Comparison of ENCODE assay signal across 30 mouse cellular contexts in the genomic region with DNA sequence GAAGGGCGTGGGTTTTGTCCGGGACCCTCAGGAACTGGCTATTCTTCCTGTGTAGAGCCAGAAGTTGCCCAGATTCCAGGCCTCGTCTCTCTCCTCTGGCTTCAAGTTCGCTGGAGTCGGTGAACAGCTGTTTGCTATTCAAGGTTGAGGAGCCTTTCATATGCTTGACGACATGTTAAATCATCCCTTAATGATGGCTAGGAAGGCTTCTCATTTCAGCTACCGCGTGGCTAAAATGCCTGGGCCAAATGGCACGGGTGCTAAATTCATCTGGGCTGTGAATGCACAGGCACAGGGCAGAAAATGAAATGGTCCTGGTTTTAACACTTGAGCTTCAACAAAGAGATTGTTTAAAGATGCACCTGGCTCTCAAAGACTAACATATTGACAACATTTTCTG.
DNase-seq lines count a peak whose midpoint lies in the region; ATAC-seq and TF ChIP-seq lines count a peak whose summit lies in the region.
"Had no signal": no experiment of that assay in that cellular context is flagged by ENCODE, and none has a peak within 500 bp of the region (broad histone marks: within the 10 kb centered on the region; RNA-seq: fewer than 3 reads in every experiment).

No protein-coding gene starts in this region.

- H3K27me3 ChIP-seq in hindbrain, postnatal 0 days (ENCODE audit: insufficient read depth, low read length) = no peaks in the 10 kb centered on the region
- no peaks in the 10 kb centered on the region for H3K27me3 ChIP-seq in hindbrain, embryonic 10.5 days (ENCODE audit: insufficient read depth, poor library complexity, severe bottlenecking)
- 0 out of 2 replicates have a peak, but pooled peaks cover 10% of the 10 kb centered on the region for H3K27me3 ChIP-seq in limb, embryonic 10.5 days (ENCODE audit: low read depth, poor library complexity, severe bottlenecking)
- H3K27me3 ChIP-seq: CH12.LX; liver, embryonic 13.5 days; neural tube, embryonic 12.5 days; stomach, embryonic 15.5 days had no signal

- no peak overlapping the region for H3K4me2 ChIP-seq in hindbrain, postnatal 0 days (ENCODE audit: low read depth, low read length)
- H3K4me2 ChIP-seq: intestine, embryonic 15.5 days; limb, embryonic 15.5 days; liver, embryonic 13.5 days; midbrain, embryonic 11.5 days; neural tube, embryonic 12.5 days; stomach, embryonic 15.5 days had no signal

- H3K4me3 ChIP-seq in hindbrain, postnatal 0 days (ENCODE audit: low read length) = no peak overlapping the region
- H3K4me3 ChIP-seq in hindbrain, embryonic 10.5 days = no peak overlapping the region
- H3K4me3 ChIP-seq in limb, embryonic 10.5 days = no peak overlapping the region
- H3K4me3 ChIP-seq: erythroblast, embryonic 14.5 days; intestine, embryonic 15.5 days; limb, embryonic 15.5 days; liver, embryonic 13.5 days; myocyte; neural tube, embryonic 12.5 days; stomach, embryonic 15.5 days had no signal

- no peak for TF ChIP-seq CTCF in hindbrain, postnatal 0 days (IDR thresholded peaks at IDR 0.05; ENCODE audit: low read depth)

- no peak overlapping the region for H3K27ac ChIP-seq in hindbrain, postnatal 0 days
- no peak overlapping the region for H3K27ac ChIP-seq in hindbrain, embryonic 10.5 days
- H3K27ac ChIP-seq in limb, embryonic 10.5 days = no peak overlapping the region
- H3K27ac ChIP-seq: intestine, embryonic 15.5 days; limb, embryonic 15.5 days; liver, embryonic 13.5 days; neural tube, embryonic 12.5 days; stomach, embryonic 15.5 days had no signal

- 51% methylated on average over 9 of the region's 9 CpGs for WGBS in hindbrain, postnatal 0 days
- WGBS in hindbrain, embryonic 10.5 days = 77% methylated on average over 9 of the region's 9 CpGs
- 39% methylated on average over 9 of the region's 9 CpGs for WGBS in limb, embryonic 10.5 days

- H3K36me3 ChIP-seq in hindbrain, postnatal 0 days (ENCODE audit: insufficient read depth, low read length) = no peaks in the 10 kb centered on the region
- no peaks in the 10 kb centered on the region for H3K36me3 ChIP-seq in hindbrain, embryonic 10.5 days
- H3K36me3 ChIP-seq in limb, embryonic 10.5 days = no peaks in the 10 kb centered on the region
- H3K36me3 ChIP-seq: intestine, embryonic 15.5 days; limb, embryonic 15.5 days; liver, embryonic 13.5 days; neural tube, embryonic 12.5 days; stomach, embryonic 15.5 days had no signal

- H3K9ac ChIP-seq in hindbrain, postnatal 0 days (replicated peaks; ENCODE audit: low read length) = no peak overlapping the region
- H3K9ac ChIP-seq: intestine, embryonic 15.5 days; limb, embryonic 15.5 days; liver, embryonic 13.5 days; neural tube, embryonic 12.5 days; stomach, embryonic 15.5 days had no signal

- DNase-seq in cerebellum, postnatal 10 days = peak; percentile 73 to 76
- DNase-seq in cerebellum, adult 11 months = no peak
- DNase-seq in hindbrain, postnatal 0 days (ENCODE audit: low spot score) = peak; percentile 63
- DNase-seq in hindbrain, embryonic 10.5 days (ENCODE audit: low spot score) = no peak
- peak; percentile 40 for DNase-seq in limb, embryonic 10.5 days (ENCODE audit: low spot score)
- DNase-seq in thymus, postnatal 25 days = no peak
- DNase-seq in layer of hippocampus, adult 11-12 months (ENCODE audit: low spot score) = no peak
- DNase-seq: adrenal gland, adult 2 months; adrenal gland, postnatal 36 days; cerebellum, adult 9-10 months; gastrocnemius, postnatal 14 days; heart, postnatal 14 days; kidney, adult 2 months; kidney, postnatal 10 days; liver, embryonic 13.5 days; lung, adult 2 months; lung, postnatal 14 days; right cerebral cortex, postnatal 25 days had no signal

- H3K4me1 ChIP-seq in hindbrain, postnatal 0 days (ENCODE audit: insufficient read depth, low read length) = no peaks in the 10 kb centered on the region
- no peaks in the 10 kb centered on the region for H3K4me1 ChIP-seq in hindbrain, embryonic 10.5 days (replicated peaks)
- H3K4me1 ChIP-seq in limb, embryonic 10.5 days = peaks cover 52% of the 10 kb centered on the region
- H3K4me1 ChIP-seq: intestine, embryonic 15.5 days; liver, embryonic 13.5 days; stomach, embryonic 15.5 days had no signal

- H3K9me3 ChIP-seq in hindbrain, postnatal 0 days (ENCODE audit: low read length) = no peaks in the 10 kb centered on the region
- H3K9me3 ChIP-seq in hindbrain, embryonic 10.5 days = no peaks in the 10 kb centered on the region
- H3K9me3 ChIP-seq in limb, embryonic 10.5 days (replicated peaks) = no peaks in the 10 kb centered on the region
- H3K9me3 ChIP-seq: intestine, embryonic 15.5 days; limb, embryonic 15.5 days; liver, embryonic 13.5 days; neural tube, embryonic 12.5 days; stomach, embryonic 15.5 days had no signal

- peak; percentile 39; the same call in 1 of the 2 replicates for ATAC-seq in hindbrain, postnatal 0 days
- ATAC-seq: activated CD4-positive, CD25-positive, alpha-beta regulatory T cell, adult 4 months; forebrain, embryonic 16.5 days; hindbrain, embryonic 16.5 days; intestine, embryonic 15.5 days; midbrain, embryonic 16.5 days had no signal

Comparison
In these comparisons a context has a peak if more than half of its experiments do, and no peak if none do; other contexts are left out.
1. DNase-seq: peak in cerebellum, postnatal 10 days (2 of 2), hindbrain, postnatal 0 days (single experiment) and limb, embryonic 10.5 days (single experiment); none in cerebellum, adult 11 months (single experiment), hindbrain, embryonic 10.5 days (single experiment), thymus, postnatal 25 days (single experiment) and layer of hippocampus, adult 11-12 months (single experiment).